Mouse (Mus musculus) cerebellum, adult 2 months (tissue): Measurements from ENCODE around the gene Bcor. TPM values are rescaled to one million over a fixed set of nuclear protein-coding genes. Genes with fewer than 3 reads are reported as not detected.

Source experiments
- DNase-seq, 2 experiments: peaks; one replicate each; pipeline ENCODE4 v3.0.0; 2021
- H3K27ac ChIP-seq: fragments of 200-500 bp; 2 replicates; pipeline ENCODE4 v1.5.1; 2012; ENCODE audit warnings: low read length, control low read depth, inconsistent platforms; ENCODE audit not compliant: insufficient read depth
- H3K27me3 ChIP-seq: fragments of 200-500 bp; 2 replicates; pipeline ENCODE4 v1.6.1; 2012; ENCODE audit warnings: inconsistent platforms, mild to moderate bottlenecking, low read length, moderate library complexity; ENCODE audit not compliant: control insufficient read depth, insufficient read depth
- H3K4me1 ChIP-seq: fragments of 200-500 bp; 2 replicates; pipeline ENCODE4 v1.6.1; 2011; ENCODE audit warnings: low read length; ENCODE audit not compliant: control insufficient read depth, insufficient read depth
- H3K4me3 ChIP-seq: fragments of 200-500 bp; replicated peaks from 2 replicates; pipeline ENCODE3; 2011; ENCODE audit warnings: mild to moderate bottlenecking, low read depth, low read length, control low read depth; ENCODE audit not compliant: insufficient read depth
- CTCF ChIP-seq: fragments of 200-500 bp; IDR thresholded peaks from 2 replicates; pipeline ENCODE4 v1.5.1; 2011; ENCODE audit warnings: low read depth, mild to moderate bottlenecking, control low read depth, low read length, moderate library complexity, borderline replicate concordance; ENCODE audit not compliant: insufficient read depth
- POLR2A ChIP-seq: fragments of 200-500 bp; IDR thresholded peaks from 2 replicates; pipeline ENCODE4 v1.6.1; 2011; ENCODE audit warnings: low read length, control low read depth, borderline replicate concordance; ENCODE audit not compliant: insufficient read depth
- WGBS: fragments of 180-500 bp; shearing (Covaris S2); methylation state at CpG from one replicate; pipeline ENCODE4 v1.1.7; 2018; 5-methylcytosine and 5-hydroxymethylcytosine counted together
- polyA plus RNA-seq: library from polyadenylated mRNA; depleted of rRNA; stranded (reverse); fragments of >200 nt; gene quantifications from 2 replicates; pipeline ENCODE4 v1.2.3, GENCODE M21; 2012

Bcor gene
- polyA plus RNA-seq, 1 experiment: 12.9 TPM

DNA sequence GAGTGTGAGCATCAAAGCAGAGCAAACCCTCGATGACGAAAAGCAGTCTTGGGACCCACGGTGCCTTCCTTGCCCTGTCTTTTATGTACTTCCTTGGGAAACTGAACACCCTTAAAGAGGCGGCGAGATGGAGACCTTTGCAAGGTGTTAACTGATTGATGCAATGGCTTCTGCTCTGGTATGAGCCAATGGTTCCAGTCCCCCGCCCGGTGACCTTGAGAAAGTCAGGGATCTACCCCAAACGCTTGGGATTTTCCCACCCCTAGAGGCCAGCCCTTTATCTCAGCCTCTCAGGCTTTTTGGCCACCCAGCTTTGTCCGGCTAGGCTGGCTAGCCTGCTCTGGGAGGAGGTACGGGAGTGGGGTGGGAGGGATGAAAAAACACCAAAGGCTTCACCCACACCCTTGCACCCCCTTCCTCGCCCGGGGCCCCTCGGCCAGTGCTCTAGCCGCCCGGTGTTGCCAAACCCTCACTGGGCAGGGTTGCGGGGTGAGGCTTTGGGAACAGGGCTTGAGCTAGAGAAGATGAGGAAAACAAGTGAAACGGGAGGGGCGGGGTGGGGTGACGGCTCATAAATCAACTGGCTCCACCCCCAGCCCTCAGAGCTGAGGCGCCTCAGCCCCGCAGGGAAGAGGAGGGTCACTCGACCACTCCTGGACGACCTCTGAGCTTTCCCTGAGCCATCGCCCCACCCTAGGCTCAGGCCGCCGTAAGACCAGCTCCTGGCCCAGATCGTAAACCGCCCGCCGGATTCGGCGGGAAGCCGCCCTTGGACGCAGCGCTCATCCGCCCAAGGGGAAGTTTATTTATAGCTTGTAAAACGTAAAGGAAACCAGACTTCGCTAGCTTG lies 154.7 kb downstream of the Bcor start:
- Histone ChIP-seq H3K4me1 (peaks cover 2% of the 10 kb centered on the region; the same call in 1 of the 2 replicates), H3K27me3 (no peaks in the 10 kb centered on the region), H3K27ac (no peak overlapping the region), H3K4me3 (peak overlapping the region; percentile 15)
- peak in 1 of 2 experiments; percentile 23 for DNase-seq
- 33% methylated on average over 37 of the region's 38 CpGs for WGBS
- TF ChIP-seq CTCF (no peak), POLR2A (no peak)

- no peak overlapping the region for H3K4me3 ChIP-seq
- WGBS: 74% methylated on average over 16 of the region's 16 CpGs
- no peak for TF ChIP-seq POLR2A
- no peak for TF ChIP-seq CTCF
- DNase-seq: no peak
- H3K27ac ChIP-seq: no peak overlapping the region
- H3K4me1 ChIP-seq: peaks cover 2% of the 10 kb centered on the region; the same call in 1 of the 2 replicates
- no peaks in the 10 kb centered on the region for H3K27me3 ChIP-seq
Observed at GRCm38 (mm10) chrX:12004416-12004815, 155.7 kb downstream of the Bcor start.

GRCm38 (mm10) chrX:12003947-12004346 lies 156.2 kb downstream of the Bcor start:
- H3K4me1 ChIP-seq: peaks cover 2% of the 10 kb centered on the region; the same call in 1 of the 2 replicates
- DNase-seq: no peak
- no peak for TF ChIP-seq POLR2A
- TF ChIP-seq CTCF: no peak
- 81% methylated on average over 6 of the region's 6 CpGs for WGBS
- H3K4me3 ChIP-seq: no peak overlapping the region
- H3K27ac ChIP-seq: no peak overlapping the region
- no peaks in the 10 kb centered on the region for H3K27me3 ChIP-seq

GRCm38 (mm10) chrX:12003539-12003938 lies 156.6 kb downstream of the Bcor start:
- no peak for DNase-seq
- 46% methylated on average over 1 of the region's 1 CpGs for WGBS
- Histone ChIP-seq H3K4me3 (no peak overlapping the region), H3K27ac (no peak overlapping the region), H3K4me1 (peaks cover 2% of the 10 kb centered on the region; the same call in 1 of the 2 replicates), H3K27me3 (no peaks in the 10 kb centered on the region)
- TF ChIP-seq CTCF (no peak), POLR2A (no peak)

DNA sequence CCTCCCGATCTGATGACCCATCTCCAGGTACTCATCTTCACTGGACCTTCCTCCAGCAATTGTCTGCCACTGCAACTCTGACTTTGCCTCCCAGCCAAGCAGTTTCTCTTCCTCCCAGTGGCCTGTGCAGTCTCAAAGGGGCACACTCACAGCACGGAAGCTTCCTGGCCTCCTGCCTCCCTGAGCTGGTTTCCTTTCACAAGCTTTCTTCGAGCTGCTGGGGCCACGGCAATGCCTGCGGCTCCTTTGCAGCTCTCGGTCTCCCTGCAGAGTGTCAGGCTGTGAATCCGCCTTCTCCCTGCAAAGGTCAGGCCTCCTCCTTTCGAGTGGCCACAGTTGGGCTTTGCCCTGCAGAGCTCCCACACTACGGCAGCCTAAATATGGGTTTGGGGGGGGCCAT lies 157.0 kb downstream of the Bcor start:
- H3K27me3 ChIP-seq: no peaks in the 10 kb centered on the region
- no peak for DNase-seq
- H3K4me3 ChIP-seq: no peak overlapping the region
- no peak overlapping the region for H3K27ac ChIP-seq
- 75% methylated on average over 9 of the region's 9 CpGs for WGBS
- no peak for TF ChIP-seq CTCF
- no peak for TF ChIP-seq POLR2A
- H3K4me1 ChIP-seq: peaks cover 2% of the 10 kb centered on the region; the same call in 1 of the 2 replicates

DNA sequence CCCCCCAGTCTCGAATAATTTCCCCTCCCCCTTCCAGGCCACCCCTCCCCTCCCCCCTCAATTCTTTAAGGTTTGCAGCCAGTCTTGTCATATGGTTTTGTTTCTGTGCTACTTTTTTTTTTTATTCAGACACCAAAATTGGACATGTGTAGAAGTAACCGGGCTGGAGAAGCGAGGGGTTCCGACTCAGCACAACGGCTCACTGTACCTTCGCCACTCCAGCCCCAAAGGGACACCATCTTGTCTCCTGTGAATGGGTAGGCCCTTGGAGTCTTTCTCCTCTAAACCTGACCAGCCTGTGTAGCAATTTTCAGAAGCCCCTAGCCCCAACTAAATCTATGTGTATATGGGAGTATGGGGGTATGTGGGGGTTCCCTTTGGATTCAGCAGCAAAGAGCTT lies 157.6 kb downstream of the Bcor start:
- H3K4me1 ChIP-seq: peaks cover 2% of the 10 kb centered on the region; the same call in 1 of the 2 replicates

DNA sequence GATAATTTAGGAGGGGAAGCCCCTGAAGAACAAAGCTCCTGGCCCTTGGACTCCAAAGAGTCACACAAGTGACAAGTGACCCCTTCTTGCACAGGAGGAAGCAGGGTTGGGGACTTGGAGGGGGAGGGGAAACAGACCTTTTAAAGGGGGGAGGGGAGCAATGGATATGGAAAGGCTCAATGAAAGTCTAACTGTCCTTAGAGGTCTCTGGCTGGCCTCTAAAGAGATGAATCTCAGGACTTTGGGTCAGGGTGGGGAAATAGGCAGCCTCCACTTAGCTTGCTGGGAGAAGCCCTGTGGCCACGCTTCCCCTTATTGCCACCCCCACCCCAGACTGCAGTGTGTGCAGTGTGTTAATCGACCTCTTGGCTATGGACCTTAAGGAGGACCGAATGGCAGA lies 158.2 kb downstream of the Bcor start:
- H3K27me3 ChIP-seq: no peaks in the 10 kb centered on the region
- no peak overlapping the region for H3K27ac ChIP-seq
- peaks cover 2% of the 10 kb centered on the region; the same call in 1 of the 2 replicates for H3K4me1 ChIP-seq
- DNase-seq: no peak
- no peak overlapping the region for H3K4me3 ChIP-seq
- TF ChIP-seq CTCF (no peak), POLR2A (no peak)
- 83% methylated on average over 3 of the region's 3 CpGs for WGBS

More for the DNA sequence above, 157.6 kb downstream of the Bcor start:
- no peak for DNase-seq
- 75% methylated on average over 6 of the region's 6 CpGs for WGBS
- H3K4me3 ChIP-seq: no peak overlapping the region
- no peak overlapping the region for H3K27ac ChIP-seq
- TF ChIP-seq POLR2A: no peak
- TF ChIP-seq CTCF: no peak
- H3K27me3 ChIP-seq: no peaks in the 10 kb centered on the region

DNA sequence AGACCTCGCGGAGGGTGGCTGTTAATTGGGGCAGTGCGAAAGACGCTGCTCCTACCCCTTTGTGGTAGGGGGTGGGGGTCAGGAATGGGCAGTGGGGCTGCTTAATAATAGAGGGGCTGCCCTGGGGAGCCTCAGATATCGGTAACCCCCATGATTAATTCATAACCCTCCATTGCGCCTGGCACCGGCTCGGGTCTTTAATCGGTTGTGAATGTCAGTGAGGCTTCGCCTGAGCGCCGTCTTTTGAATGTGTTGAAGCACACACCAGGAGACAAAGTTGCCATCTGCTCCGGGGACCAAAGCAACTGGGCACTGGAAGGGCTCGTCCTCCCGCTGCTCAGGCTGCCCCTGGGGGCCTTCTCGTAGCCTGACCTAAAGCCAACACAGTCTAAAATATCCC lies 158.8 kb downstream of the Bcor start:
- 8% methylated on average over 16 of the region's 16 CpGs for WGBS
- Histone ChIP-seq H3K4me3 (no peak overlapping the region), H3K27me3 (no peaks in the 10 kb centered on the region), H3K4me1 (peaks cover 2% of the 10 kb centered on the region; the same call in 1 of the 2 replicates), H3K27ac (no peak overlapping the region)
- TF ChIP-seq CTCF: no peak
- no peak for TF ChIP-seq POLR2A
- peak in 1 of 2 experiments; percentile 30 for DNase-seq
